Mouse (Mus musculus): ENCODE measurements around the gene Nrxn3.

Nrxn3 gene

DNA sequence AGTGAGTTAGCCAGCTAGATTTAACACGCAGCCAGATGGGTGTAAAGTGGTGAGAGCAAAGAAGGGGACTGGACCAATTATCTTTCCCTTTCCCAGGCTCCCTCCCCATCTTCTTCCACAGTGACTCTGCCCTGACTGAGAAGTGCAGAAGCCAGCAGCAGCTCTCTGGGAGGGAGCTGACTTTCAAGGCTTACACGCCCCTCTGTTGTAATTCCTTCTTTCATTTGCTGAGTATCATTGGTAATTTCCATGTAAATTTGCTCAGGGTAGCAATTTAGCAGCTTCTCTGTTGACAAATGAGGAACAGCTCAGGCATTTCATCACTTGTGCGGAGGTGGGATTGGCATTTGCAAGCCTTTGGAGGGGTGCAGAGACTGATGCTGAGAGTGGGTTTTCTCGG, 976.8 kb downstream of the Nrxn3 start:
- no peak for DNase-seq (ENCODE audit: low spot score in 2 of 2)

DNA sequence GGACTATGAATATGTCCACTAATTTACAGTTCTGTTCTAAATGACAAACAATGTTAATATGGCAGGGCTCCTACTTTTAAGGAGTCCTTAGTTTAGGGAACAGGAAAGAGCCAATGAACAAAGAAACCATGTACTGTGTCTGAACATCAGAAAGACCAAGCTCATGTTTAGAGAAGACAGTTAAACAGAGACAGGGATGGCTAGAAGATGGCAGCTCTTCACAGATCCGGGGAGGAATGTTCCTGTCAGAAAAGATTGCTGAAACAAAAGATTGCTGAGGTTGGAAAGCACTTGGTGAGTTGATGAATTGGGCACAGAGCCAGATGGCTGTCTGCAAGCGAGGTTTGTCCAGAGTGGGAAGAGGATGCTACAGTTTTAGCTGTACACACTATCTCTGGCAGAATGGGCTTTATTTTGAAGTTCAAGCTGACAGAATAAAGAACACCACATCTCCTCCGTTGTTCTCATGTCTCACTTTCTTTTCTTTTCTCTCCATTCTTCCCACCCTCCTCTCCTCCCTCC, 978.3 kb downstream of the Nrxn3 start:
- no peak for DNase-seq (ENCODE audit: low spot score in 2 of 2)

DNA sequence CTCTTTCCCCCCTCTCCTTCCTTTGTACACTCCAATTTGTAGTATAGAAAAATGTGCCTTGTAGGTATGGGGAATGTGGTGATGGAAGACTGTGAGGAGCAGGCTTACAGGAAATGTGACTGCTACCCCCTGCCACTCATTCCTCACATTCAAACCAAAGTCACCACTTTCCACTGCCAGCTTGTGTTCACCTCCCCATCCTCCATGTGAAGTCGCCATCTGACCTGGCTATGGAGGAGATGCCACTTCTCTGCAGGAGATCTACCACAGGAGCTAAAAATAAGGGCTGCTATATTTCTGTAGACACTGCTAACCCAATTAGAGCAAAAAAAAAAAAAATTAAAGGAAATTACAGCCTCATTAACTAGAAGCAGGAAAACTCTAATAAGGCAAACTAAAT, 980.3 kb downstream of the Nrxn3 start:
- no peak for DNase-seq (ENCODE audit: low spot score in 2 of 2)

DNA sequence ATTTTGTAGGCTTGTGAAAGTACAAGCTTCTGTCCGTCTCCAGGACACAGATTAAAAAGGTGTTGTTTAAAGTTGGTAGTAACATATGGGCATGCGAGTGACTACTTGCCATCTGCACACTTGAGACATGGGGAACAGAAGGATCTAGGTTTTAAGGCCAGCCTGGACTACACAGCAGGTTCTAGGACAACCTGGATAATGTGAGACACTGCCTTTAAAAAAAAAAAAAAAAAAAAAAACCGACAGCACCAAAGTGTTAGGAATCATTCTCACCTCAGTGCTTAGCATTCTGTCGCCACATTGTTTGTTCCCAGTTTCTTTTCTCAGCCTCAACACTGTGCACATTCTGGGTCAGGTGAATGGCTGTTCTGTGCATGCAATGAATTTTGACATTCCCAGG, 985.2 kb downstream of the Nrxn3 start:
- DNase-seq (ENCODE audit: low spot score in 2 of 2), result no peak

DNA sequence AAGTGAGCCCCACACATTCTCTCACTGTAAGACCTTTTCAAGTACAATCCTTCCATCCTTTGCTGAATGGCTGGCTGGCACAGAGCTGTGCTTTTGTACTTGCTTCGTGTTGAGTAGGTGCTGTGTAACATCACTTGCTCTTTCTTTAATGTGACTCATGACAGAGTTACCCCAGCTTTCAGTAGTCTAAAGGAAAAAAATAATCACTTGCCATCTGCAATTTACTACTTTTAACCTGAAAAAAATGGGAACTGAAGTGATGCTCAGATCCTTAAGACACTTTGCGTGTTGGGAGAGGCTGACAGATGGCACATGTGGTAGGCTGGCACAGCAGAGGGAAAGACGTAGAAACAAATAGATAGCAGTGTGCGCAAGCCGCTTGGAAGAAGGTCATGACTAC, 987.8 kb downstream of the Nrxn3 start:
- DNase-seq (ENCODE audit: low spot score in 2 of 2), result no peak

DNA sequence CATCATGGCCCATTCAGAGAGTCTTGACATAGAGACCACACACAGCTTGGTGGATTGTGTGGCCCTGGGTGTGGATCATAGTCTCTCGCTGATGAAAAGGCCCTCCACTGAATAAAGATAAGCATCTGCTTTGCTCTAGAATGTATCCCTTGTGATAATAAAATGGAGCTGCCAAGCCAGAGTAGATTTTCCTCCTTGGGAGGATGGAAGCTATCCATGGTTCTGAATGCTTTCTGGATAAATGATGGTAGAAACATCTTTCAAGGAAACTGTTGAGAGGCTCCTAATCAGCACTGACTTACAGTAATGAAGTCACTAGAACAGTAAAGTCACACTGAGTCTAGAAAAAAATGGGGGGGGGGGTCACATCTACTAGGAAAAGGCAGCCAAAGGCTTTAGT, 989.1 kb downstream of the Nrxn3 start:
- no peak for DNase-seq (ENCODE audit: low spot score in 2 of 2)

DNA sequence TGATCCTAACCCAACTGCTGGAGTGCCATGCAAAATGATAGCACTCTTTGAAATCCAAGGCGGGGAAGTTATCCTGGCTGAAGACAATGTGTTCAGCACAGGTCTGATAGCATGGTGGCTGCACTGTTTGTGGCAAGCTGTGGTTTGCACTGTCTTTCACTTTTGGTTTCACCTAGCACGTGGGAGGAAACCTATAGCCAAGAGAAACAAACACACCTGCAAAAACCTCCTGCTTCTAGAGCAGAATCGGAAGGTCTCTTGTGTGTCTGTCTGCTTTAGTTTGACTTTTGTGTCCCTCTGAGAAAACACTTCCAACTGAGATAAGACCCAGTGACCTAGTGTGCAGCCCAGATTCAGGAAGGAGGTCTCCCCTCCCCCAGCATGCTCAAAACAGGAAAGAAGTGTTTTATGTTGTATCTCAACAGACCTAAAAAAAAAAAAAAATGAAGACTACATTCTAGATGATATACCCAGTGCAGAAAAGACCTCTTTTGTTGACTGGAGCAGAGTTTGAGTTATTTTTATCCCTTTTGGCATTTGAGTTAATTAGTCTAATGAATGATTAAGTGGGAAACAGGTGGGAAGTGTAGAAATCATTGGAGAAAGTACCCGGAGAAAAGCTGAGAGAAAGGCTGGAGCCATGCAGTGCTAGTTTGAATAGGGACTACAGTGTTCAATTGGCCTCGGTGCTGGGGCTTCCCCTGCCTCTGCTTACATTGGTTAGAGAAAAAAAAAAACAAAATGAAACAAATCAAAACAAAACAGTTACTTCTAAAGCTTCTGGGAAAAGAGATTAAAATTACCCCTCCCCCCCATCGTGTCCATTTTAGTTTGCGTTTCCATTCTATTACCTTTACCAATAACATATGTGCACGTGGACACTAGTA, 996.8 kb downstream of the Nrxn3 start:
- DNase-seq (ENCODE audit: low spot score in 2 of 2), result no peak

DNA sequence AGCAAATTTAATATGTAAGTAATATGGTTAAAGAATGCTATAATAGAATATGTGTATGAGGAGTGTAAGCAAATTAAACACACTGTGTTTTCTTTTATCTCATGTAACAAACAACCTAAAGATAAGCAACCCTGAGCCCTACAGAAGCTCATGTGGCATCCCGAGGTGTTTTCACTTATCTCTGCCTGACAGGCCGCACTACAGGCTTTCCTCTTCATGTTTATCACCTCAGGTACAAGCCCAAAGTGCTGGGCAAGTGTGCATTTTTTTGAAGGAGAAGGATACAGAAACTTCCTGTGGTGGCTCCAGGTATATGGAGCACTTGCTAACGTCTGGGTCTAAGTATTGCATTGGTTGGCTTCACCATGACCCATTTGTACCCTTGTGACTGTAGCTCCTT, 998.3 kb downstream of the Nrxn3 start:
- DNase-seq (ENCODE audit: low spot score in 2 of 2), result no peak

DNA sequence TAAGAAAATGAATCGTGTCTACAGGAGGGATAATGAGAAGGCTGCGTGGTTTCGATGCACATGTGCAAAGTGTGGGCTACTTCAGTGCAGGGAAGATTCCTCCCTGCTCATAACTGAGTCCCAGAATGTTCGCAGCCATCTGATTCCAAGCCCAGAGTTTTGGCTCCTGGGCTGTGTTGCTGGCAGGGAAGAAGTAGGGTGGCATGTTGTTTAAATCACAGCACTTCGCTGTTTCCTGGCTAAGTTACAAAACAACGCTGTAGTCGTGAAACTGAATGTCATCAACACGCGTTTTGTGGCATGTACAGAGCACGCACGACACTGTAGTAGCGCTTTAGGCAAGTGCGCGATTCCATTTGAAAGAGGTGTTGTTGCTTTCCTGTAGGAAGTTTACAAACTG, 999.8 kb downstream of the Nrxn3 start:
- no peak for DNase-seq (ENCODE audit: low spot score in 2 of 2)

DNA sequence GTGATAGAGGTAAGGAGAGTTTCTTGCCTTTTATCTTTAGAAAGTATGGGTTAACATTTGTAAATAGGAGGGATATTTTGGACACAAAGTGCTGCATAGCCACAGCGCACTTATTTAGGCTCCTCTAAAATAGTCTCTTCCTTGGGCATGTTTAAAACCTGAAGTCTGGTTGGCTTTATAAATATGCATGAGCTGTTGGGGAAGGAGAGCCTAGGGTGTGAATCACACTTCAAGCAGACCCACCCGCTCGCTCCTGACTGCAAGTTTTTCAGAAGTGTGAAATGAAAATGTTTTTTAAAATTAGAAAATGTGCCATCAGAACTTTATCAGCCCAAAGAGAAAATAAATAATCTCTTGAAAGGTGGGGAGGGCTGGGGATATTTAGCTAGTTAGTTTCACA, 1001.4 kb downstream of the Nrxn3 start:
- no peak for DNase-seq (ENCODE audit: low spot score in 2 of 2)

DNA sequence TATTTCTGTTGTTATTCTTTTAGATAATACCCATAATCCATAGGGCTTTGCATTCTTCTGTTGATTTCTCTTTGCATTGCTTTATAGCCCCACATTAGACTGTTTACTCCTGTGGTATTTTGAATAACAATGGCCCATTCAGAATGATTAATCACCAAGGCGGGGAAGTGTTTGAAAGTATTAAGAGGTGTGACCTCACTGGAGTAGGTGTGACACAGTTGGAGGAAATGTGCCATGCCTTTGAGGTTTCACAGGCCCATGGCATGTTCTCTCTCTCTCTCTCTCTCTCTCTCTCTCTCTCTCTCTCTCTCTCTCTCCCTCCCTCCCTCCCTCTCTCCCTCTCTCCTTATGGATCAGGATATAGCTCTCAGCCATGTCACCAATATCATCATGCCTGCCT, 1019.6 kb downstream of the Nrxn3 start:
- no peak for DNase-seq (ENCODE audit: low spot score in 2 of 2)

DNA sequence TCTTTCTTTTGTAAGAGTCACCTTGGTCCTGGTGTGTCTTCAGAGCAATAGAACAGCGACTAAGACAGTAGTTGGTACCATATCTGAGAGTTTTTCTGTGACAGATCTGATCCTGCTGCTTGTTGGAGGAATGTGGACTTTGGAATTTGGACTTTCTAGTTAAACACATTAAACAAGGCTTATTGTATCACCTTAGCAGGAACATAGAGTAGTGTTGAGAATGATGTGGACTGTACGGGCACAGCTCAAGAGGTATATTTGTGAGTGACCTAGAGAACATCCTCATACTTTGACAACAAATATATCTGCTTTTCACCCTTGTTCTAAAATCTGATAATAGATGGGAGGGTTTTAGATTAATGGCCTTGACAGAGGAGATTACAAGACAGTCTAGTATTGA, 1020.1 kb downstream of the Nrxn3 start:
- DNase-seq (ENCODE audit: low spot score in 2 of 2), result no peak

DNA sequence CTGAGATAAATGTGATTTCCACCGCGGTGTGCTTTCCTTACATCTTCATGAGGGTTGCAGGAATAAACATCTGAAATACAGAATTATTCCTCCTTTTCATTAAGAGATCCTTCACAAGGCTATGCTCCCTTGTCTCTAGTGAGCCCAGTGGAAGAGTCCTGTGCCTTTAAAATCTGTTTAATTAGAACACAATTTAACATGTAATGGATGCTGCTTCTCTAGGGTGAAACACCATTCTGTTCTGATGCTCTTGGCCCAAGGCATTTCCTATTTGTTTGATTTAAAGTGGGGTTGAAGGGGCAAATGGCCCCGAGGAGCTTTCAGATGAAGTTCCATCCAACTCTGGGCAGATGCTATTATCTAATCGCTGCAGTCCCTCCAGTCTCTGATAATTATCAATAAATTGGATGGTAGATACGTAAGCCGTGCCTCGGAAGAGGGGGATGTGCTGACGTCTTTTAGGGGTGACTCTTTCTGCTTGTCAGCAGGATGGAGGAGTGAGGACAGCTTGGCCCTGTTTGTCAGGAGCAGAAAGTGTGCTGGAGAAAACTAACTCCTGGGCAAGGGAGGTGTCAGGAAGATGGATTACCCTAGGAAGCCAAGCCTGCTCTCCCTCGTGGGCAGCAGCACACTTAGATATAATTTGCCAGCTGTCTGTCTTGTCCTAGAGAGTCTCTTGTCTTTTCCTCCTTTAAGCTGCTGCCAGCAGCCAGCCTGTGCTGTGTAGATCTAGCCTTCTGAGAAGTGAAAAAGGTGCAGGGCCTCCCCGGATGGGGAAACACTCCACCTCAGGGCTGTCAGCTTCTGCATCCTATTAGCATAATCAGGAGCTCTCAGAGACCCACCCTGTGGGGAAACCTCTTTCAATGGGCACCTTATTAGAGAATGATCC, 1041.8 kb downstream of the Nrxn3 start:
- no peak for DNase-seq (ENCODE audit: low spot score in 2 of 2)

DNA sequence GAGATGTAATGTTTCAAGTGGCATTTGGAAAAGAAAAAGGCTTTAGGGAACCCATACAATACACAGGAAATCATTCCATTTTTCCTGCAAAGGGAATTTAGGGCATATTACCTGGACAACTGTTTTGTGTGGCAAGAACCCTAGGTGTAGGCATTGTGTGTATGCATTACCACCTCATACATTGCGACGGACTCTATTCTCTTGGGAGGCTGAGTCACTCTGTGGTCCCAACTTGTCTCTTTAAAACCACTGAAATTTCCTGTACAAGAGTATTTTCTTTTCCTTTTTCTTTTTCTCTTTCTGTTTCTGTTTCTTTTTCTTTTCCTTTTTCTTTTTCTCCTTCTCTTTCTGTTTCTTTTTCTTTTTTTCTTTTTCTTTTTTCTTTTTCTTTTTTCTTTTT, 1042.5 kb downstream of the Nrxn3 start:
- no peak for DNase-seq (ENCODE audit: low spot score in 2 of 2)

DNA sequence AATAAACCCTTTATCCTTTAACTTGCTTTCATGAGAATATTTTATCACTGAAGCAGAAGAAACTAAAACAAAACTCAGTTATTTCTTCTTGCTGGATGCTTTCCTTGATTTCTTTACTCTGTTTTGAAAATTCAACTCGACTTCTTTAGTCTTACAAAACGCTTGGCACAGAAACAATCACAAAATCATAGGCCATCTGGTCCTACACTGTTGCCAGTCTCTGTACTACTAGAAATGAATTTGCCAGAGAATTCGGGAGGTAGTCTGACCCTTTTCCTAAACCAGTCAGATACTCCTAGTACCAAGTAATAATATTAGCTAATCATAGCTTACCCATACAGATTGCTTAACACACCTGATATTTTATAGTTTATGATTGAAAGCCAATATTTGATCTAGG, 1066.1 kb downstream of the Nrxn3 start:
- DNase-seq (ENCODE audit: low spot score in 2 of 2), result no peak

DNA sequence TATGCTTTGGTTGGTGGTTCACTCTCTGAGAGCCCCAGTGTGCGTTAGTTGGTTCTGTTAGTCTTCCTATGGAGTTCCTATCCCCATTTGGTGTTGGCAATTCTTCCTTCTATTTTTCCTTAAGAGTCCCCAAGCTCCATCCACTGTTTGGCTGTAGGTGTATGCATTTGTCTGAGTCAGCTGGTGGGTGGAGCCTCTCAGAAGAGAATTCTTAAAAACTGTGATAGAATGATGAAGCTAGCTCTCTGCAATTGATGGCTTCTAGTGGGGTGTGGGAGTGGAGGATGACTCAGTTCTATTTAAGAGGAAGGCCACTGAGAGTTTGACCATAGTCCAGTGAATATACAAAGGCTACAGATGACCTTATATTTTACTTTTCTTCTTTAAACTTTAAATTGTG, 1067.3 kb downstream of the Nrxn3 start:
- no peak for DNase-seq (ENCODE audit: low spot score in 2 of 2)

DNA sequence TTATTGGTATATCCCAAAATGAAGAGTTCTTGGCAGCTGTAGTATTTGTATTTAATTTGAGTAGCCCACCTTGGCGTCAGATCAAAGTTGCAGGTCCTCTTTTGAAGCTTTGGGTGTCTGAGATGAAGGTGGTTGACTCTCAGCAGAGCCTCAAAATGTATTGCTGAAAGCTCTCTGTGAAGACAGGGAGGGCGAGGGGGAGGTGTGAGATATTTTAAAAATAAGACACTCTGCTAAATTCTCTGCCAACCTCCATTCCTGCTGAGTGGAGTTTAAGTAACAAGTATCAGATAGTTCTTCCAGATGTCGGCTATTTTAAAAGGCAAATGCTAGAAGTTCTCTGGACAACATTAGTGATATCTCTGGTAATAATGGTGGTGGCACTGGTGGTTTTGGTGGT, 1069.2 kb downstream of the Nrxn3 start:
- DNase-seq (ENCODE audit: low spot score in 2 of 2), result no peak

DNA sequence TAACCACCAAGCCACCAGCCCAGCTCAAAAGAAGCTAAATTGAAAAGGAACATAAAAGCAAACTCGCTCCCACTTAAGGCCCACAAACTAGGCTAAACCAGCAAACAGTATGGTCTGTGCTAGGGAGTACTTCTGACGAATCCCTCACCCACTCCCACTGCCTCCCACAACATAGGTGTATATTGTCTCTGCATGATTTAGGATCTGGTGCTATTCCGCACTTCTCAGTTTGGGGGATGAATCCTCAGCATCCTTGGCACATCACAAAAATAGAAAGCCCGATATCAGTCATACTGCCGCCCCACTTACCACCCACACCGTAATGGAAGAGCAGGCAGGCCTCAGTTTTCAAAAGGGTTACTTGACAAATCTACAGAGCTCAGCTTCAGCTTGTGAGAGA, 1072.1 kb downstream of the Nrxn3 start:
- no peak for DNase-seq (ENCODE audit: low spot score in 2 of 2)

DNA sequence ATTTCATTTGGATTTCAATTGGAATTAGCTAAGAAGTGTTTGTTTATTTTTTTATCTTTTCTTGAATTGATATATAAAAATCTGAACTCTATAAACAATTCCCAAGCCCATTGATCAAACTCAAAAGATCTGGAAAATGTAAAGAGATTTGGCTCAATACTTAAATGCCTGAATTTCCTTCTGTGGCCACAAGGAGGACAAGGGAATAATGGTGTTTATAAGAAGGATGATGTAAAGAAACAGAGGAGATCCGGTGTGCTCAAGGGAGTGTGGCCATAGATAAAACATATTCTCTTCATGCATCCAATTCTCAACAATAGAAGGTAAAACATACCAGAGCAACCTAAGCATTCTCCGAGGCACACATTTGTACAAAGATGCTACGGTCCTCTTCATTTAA, 1085.5 kb downstream of the Nrxn3 start:
- no peak for DNase-seq (ENCODE audit: low spot score in 2 of 2)

DNA sequence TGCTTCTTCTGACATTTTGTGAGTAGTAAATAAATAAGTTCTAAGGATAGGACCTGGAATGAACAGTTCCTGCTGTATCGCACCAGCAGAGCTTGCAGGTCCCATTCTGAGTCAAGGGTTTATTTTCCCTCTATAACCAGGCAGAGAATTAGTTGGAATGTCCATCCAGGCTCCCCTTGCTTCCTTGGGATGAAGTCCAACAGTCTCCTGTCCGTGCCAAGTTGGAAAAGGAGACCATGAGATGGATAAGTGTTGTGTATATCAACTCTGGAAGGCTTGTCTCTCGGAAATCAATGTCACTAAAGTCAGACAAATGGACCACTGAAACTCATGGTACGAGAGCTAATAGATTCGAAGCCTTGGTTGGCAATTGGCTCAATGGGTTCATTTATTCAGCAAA, 1087.5 kb downstream of the Nrxn3 start:
- DNase-seq (ENCODE audit: low spot score in 2 of 2), result no peak

DNA sequence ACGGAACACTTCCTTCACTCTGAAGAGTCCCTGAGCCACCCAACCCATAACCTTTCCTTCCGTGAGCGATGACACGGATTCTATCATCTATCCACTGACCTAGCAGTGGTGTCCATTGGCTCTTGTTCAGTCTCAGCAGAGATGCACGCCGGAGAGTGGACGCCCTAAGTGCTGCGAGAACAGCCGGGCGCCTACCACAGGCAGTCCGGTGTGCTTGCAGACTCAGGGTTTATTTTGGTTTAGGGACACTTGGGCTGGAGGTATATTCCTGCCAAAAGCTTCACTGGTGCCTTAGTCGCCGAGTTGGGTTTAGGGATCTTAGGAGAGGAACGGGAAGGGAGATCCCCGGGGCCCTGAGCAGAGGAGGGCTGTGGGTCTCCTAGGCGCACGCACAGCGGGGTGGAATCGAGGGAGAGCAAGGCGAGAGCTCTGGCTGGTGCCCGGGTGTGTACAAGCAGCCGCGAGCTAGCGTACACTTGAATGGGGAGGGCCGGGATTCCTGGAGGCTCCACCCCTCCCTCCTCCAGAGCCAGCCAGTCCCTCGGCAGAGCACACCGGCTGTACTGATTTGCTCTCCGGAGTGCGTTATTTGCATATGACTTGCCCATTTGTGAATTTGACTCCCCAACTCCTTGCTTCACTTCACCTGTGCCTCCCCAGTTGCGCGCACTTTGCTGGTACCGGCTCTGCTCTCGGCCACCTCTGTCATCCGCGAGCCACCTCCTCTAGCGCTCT, 1089.3 kb downstream of the Nrxn3 start:
- peak; percentile 2 to 48 for DNase-seq (ENCODE audit: low spot score in 2 of 2)

Measured in urinary bladder, postnatal 36 days (tissue).